Mouse (Mus musculus) liver, embryonic 16.5 days (tissue): ENCODE measurements around the gene Rnf2. TPM values are rescaled to one million over a fixed set of nuclear protein-coding genes. Genes with fewer than 3 reads are reported as not detected.
"Not testable (repeated sequence)": the region's sequence is repeated elsewhere in the genome, so short reads cannot be mapped to it uniquely, and the experiment has no call there.

Experiments
- ATAC-seq: fragments of 200-750 bp; cut with Nextera tagmentation; 2 replicates; pipeline ENCODE4 v1.8.0; 2017; ENCODE audit warnings: low read depth, mild to moderate bottlenecking, moderate number of reproducible peaks, moderate library complexity
- H3K27ac ChIP-seq: fragments of 300-500 bp; sonication (generic); 2 replicates; pipeline ENCODE4 v1.5.1; 2014; ENCODE audit warnings: mild to moderate bottlenecking, low read length
- H3K27me3 ChIP-seq: fragments of 300-500 bp; sonication (generic); 2 replicates; pipeline ENCODE4 v1.6.1; 2014; ENCODE audit warnings: low read depth, low read length, mixed read lengths; ENCODE audit not compliant: control insufficient read depth, insufficient read depth
- H3K36me3 ChIP-seq: fragments of 300-500 bp; sonication (generic); 2 replicates; pipeline ENCODE4 v1.6.1; 2014; ENCODE audit warnings: mild to moderate bottlenecking; ENCODE audit not compliant: control insufficient read depth, insufficient read depth
- H3K4me1 ChIP-seq: fragments of 300-500 bp; sonication (generic); 2 replicates; pipeline ENCODE4 v1.6.1; 2014; ENCODE audit warnings: low read depth, low read length, mixed read lengths; ENCODE audit not compliant: control insufficient read depth
- H3K4me2 ChIP-seq: fragments of 300-500 bp; sonication (generic); 2 replicates; pipeline ENCODE4 v1.6.1; 2014; ENCODE audit warnings: low read depth, low read length, mixed read lengths
- H3K4me3 ChIP-seq: fragments of 300-500 bp; sonication (generic); 2 replicates; pipeline ENCODE4 v1.5.1; 2014; ENCODE audit warnings: low read depth, mild to moderate bottlenecking, low read length
- H3K9ac ChIP-seq: fragments of 300-500 bp; sonication (generic); 2 replicates; pipeline ENCODE4 v1.6.1; 2014; ENCODE audit warnings: low read depth, low read length
- H3K9me3 ChIP-seq: fragments of 300-500 bp; sonication (generic); replicated peaks from 2 replicates; pipeline ENCODE4 v1.6.1; 2016; ENCODE audit warnings: low read length; ENCODE audit not compliant: control insufficient read depth
- WGBS: fragments of 180-500 bp; shearing (Covaris S2); extraction: QIAGEN DNeasy Blood & Tissue Kit; methylation state at CpG from one replicate; pipeline ENCODE4 v1.1.7; 2014; ENCODE audit not compliant: insufficient replicate concordance; 5-methylcytosine and 5-hydroxymethylcytosine counted together
- polyA plus RNA-seq: library from polyadenylated mRNA; unstranded; fragments of >200 nt; fragmentation: Nextera tagmentation; extraction: Ambion mirVana; gene quantifications from 2 replicates; pipeline ENCODE4 v1.2.1, GENCODE M21; 2015

Gene Rnf2
- polyA plus RNA-seq, 1 experiment from 2014 or later, result 19.1 TPM

DNA sequence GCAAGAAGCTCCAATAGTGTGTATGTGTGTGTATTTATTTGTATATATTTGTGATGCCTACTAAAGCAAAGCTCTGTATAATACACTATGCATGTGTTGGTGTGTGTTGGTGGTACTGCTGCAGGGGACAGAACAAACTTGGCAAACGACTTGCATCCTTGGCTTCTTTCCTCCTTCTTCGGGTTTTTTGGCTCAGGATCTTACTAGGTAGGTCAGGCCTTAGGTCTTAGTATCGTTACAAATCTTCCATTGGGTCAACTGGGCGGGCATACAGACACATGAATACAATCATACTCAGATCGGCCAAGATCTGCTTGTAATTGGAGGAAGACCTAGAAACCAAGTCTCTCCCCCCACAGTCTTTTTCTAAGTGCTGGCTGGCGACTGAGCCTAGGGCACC, 6.0 kb downstream of the Rnf2 start:
- Histone ChIP-seq H3K9me3 (no peaks in the 10 kb centered on the region), H3K9ac (no peak overlapping the region), H3K27me3 (no peaks in the 10 kb centered on the region), H3K4me3 (no peak overlapping the region), H3K4me2 (no peak overlapping the region), H3K4me1 (peaks cover 12% of the 10 kb centered on the region), H3K27ac (no peak overlapping the region), H3K36me3 (no peaks in the 10 kb centered on the region)
- ATAC-seq, result no peak
- WGBS, result 66% methylated on average over 6 of the region's 6 CpGs

DNA sequence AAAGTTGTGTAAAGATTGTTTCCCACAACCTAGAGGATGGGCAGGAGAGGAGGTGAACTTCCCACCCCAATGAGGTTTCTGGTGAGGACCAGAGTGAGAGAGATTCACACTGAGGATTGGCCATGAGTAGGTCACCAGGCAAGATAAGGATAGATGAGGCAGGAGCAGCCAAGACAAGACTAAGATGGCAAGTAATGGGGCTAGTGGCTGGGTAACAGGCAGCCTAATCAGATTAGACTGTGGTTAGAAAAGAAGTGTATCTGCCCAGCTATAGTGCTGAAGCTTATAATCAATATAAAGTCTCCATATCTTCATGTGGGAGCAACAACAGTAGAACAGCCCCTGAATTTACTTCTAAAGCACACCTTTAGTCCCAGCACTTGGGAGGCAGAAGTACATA, 6.9 kb downstream of the Rnf2 start:
- no peaks in the 10 kb centered on the region for H3K9me3 ChIP-seq
- no peak overlapping the region for H3K4me2 ChIP-seq
- peaks cover 12% of the 10 kb centered on the region for H3K4me1 ChIP-seq
- no peak overlapping the region for H3K4me3 ChIP-seq
- H3K36me3 ChIP-seq, result no peaks in the 10 kb centered on the region
- no peak overlapping the region for H3K9ac ChIP-seq
- no peak overlapping the region for H3K27ac ChIP-seq
- ATAC-seq, result no peak
- H3K27me3 ChIP-seq, result no peaks in the 10 kb centered on the region

DNA sequence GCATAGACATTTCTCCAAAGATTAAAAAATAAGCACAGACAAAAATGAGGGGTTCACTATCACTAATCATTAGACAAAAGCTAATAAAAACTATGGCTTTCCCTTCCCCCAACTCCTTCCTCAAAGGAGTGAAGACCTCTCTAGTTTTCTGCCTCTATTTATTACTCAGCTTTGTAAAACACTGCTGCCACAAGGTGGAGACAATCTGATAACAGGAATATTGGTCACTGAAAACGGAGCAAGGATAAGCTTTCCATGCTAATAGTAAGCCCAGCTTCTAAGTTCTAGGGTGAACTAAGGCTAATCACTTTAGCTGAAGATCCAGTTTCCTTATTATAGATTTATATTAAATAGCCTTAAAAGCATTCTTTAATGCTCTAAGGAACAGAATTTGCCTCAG, 8.3 kb downstream of the Rnf2 start:
- Histone ChIP-seq H3K4me2 (no peak overlapping the region), H3K4me1 (peaks cover 7% of the 10 kb centered on the region), H3K36me3 (no peaks in the 10 kb centered on the region), H3K27ac (no peak overlapping the region), H3K27me3 (no peaks in the 10 kb centered on the region), H3K4me3 (no peak overlapping the region), H3K9me3 (no peaks in the 10 kb centered on the region), H3K9ac (no peak overlapping the region)
- ATAC-seq, result no peak
- WGBS, result 11% methylated on average over 1 of the region's 1 CpGs

DNA sequence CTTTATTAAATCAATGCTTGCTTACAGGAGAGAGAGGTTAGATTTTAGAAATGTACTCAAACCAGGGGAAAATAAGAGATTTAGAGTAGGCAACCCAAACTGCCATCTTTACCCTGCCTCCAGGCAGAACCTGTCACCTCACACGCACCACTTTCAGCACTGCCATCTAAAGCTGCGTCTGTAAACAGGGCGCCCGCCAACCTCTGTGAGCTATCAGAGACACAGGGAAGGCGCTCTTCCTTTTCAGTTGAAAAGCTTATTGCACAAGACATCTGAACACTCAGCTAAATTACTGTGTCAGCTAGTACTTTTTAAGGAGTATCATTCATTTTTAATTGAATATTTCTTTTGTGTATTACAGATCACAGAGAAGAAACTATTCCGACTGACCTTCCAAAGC, 10.9 kb downstream of the Rnf2 start:
- Histone ChIP-seq H3K4me1 (no peaks in the 10 kb centered on the region; the same call in none of the 2 replicates), H3K27me3 (no peaks in the 10 kb centered on the region), H3K4me2 (no peak overlapping the region), H3K27ac (no peak overlapping the region), H3K9ac (no peak overlapping the region), H3K9me3 (no peaks in the 10 kb centered on the region), H3K4me3 (no peak overlapping the region), H3K36me3 (no peaks in the 10 kb centered on the region)
- 58% methylated on average over 6 of the region's 6 CpGs for WGBS
- ATAC-seq, result no peak

DNA sequence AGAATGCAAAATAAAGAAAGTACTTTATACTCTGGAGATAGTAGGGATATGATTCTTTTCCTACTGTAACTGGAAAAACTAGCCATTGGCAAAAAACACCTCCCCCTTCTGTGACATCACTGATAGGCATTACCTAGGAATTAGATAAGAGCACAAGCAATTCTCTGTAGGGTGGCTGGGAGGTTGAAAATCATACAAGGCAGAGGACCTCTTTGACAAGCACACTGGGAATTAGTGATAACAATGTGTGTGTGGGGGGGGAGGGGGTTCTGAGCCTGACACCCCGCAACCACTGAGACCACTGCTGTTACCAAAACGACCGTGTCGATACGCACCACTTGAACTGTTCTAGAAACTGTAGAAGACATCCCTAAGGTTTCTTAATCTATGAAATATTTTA, 16.0 kb downstream of the Rnf2 start:
- no peak overlapping the region for H3K4me3 ChIP-seq
- H3K9me3 ChIP-seq, result no peaks in the 10 kb centered on the region
- no peaks in the 10 kb centered on the region for H3K4me1 ChIP-seq
- no peaks in the 10 kb centered on the region for H3K27me3 ChIP-seq
- WGBS, result 34% methylated on average over 5 of the region's 5 CpGs
- no peak overlapping the region for H3K4me2 ChIP-seq
- no peak overlapping the region for H3K27ac ChIP-seq
- H3K9ac ChIP-seq, result no peak overlapping the region
- H3K36me3 ChIP-seq, result no peaks in the 10 kb centered on the region
- no peak for ATAC-seq

DNA sequence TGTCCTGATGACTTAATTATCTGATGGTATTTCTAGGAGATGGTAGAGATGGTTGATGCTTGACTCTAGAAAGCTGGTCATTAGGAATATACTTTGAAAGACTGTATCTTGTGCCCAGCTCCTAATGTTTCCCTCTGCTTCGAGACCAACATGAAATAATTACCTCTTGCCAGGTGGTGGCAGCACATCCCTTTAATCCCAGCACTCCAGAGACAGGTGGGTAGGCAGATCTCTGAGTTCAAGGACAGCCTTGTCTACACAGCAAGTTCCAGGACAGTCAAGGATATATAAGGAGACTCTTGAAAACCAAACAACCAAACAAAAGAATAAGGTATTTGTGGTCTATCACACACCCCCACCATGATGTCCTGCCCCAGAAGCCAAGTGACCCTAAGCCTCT, 17.2 kb downstream of the Rnf2 start:
- WGBS, result 37% methylated on average over 1 of the region's 1 CpGs
- Histone ChIP-seq H3K4me2 (no peak overlapping the region), H3K27me3 (no peaks in the 10 kb centered on the region), H3K36me3 (no peaks in the 10 kb centered on the region), H3K9ac (no peak overlapping the region), H3K4me3 (no peak overlapping the region), H3K9me3 (no peaks in the 10 kb centered on the region), H3K27ac (no peak overlapping the region), H3K4me1 (no peaks in the 10 kb centered on the region)
- no peak for ATAC-seq

DNA sequence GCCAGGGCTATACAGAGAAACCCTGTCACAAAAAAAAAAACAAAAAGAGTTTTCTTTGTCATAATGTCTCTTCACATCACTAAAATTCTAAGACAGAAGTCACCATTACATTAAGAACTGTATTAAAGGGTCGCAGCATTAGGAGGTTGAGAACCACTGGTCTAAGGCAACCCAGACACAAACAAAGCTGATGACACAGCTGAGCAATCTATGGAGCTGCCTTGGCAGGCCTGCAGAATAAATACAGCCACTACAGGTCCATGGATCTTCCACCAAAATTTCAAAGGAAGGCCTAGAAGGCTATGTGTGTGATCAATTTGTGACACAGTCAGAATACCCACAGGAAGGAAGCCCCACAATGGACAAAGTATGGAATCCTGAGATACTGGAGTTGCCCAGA, 18.3 kb downstream of the Rnf2 start:
- Histone ChIP-seq H3K36me3 (no peaks in the 10 kb centered on the region), H3K9me3 (no peaks in the 10 kb centered on the region), H3K27me3 (no peaks in the 10 kb centered on the region), H3K4me1 (no peaks in the 10 kb centered on the region), H3K27ac (no peak overlapping the region), H3K4me3 (no peak overlapping the region), H3K4me2 (no peak overlapping the region), H3K9ac (no peak overlapping the region)
- no peak for ATAC-seq
- 71% methylated on average over 1 of the region's 1 CpGs for WGBS

DNA sequence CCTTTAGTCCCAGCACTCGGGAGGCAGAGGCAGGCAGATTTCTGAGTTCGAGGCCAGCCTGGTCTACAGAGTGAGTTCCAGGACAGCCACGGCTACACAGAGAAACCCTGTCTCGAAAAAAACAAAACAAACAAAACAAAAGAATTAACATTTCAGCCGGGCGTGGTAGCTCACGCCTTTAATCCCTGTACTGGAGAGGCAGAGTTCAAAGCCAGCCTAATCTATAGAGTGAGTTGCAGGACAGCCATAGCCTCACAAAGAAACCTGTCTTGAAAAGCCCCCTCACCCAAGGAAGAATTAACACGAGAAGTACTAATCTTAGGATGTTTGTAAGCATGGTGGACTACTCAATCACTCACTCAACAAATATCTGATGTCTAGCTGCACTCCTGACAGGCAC, 28.4 kb downstream of the Rnf2 start:
- not testable (repeated sequence) for H3K27me3 ChIP-seq, H3K4me1 ChIP-seq, ATAC-seq, H3K9ac ChIP-seq, H3K27ac ChIP-seq, H3K4me2 ChIP-seq, H3K9me3 ChIP-seq, H3K4me3 ChIP-seq
- 74% methylated on average over 8 of the region's 8 CpGs for WGBS
- H3K36me3 ChIP-seq, result peaks cover 19% of the 10 kb centered on the region

DNA sequence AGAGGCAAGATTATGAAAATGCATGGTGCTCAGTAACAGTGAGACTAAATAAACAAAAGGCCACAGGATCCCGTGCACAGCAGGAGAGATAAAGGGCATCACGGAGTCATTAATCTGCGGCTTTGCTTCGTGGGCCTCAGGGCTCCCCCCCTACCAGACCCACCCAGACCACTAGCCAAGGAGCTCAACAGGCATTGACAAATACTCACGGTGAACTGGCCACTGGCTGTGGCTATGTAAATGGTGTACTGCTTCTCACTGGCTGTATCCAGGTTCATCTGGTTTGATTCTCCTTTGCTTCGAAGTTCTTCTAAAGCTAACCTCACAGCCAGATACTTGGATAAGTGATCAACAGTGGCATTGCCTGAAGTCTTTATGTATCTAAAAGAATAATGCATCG, 29.3 kb downstream of the Rnf2 start:
- Histone ChIP-seq H3K4me1 (no peaks in the 10 kb centered on the region), H3K4me2 (no peak overlapping the region), H3K9ac (no peak overlapping the region), H3K4me3 (no peak overlapping the region), H3K27ac (no peak overlapping the region), H3K27me3 (no peaks in the 10 kb centered on the region), H3K36me3 (peaks cover 16% of the 10 kb centered on the region), H3K9me3 (no peaks in the 10 kb centered on the region)
- ATAC-seq, result no peak
- 72% methylated on average over 7 of the region's 7 CpGs for WGBS

DNA sequence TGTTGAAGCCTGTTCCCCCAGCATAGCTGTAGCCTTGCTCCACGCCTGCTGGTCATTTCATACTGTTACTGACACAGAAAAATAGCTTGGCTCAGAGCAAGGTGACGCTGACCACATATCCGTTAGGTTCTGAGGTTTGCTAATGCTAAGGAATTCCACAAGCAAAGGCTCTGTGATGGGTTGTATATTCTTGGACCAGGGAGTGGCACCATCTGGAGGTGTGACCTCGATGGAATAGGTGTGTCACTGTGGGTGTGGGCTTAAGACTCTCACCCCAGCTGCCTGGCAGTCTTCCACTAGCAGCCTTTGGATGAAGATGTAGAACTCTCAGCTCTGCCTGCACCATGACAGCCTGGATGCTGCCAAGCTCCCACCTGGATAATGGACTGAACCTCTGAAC, 34.2 kb downstream of the Rnf2 start:
- 73% methylated on average over 4 of the region's 4 CpGs for WGBS
- Histone ChIP-seq H3K36me3 (peaks cover 7% of the 10 kb centered on the region), H3K4me3 (no peak overlapping the region), H3K4me2 (no peak overlapping the region), H3K9ac (no peak overlapping the region), H3K27me3 (no peaks in the 10 kb centered on the region), H3K4me1 (no peaks in the 10 kb centered on the region), H3K9me3 (no peaks in the 10 kb centered on the region), H3K27ac (no peak overlapping the region)
- no peak for ATAC-seq
